Mouse (Mus musculus) liver, embryonic 12.5 days (tissue): ENCODE data around the gene Moxd1. TPM values are rescaled to one million over a fixed set of nuclear protein-coding genes. Genes with fewer than 3 reads are reported as not detected.

Experiments
- ATAC-seq: fragments of 200-750 bp; cut with Nextera tagmentation; 2 replicates; pipeline ENCODE4 v1.8.0; 2017; ENCODE audit warnings: moderate number of reproducible peaks, mild to moderate bottlenecking, moderate library complexity
- H3K27ac ChIP-seq: fragments of 300-500 bp; sonication (generic); 2 replicates; pipeline ENCODE4 v1.5.1; 2016; ENCODE audit warnings: mild to moderate bottlenecking
- H3K27me3 ChIP-seq: fragments of 300-500 bp; sonication (generic); replicated peaks from 2 replicates; pipeline ENCODE4 v1.6.1; 2016; ENCODE audit warnings: mild to moderate bottlenecking, moderate library complexity
- H3K36me3 ChIP-seq: fragments of 300-500 bp; sonication (generic); 2 replicates; pipeline ENCODE4 v1.6.1; 2016; ENCODE audit warnings: mild to moderate bottlenecking, moderate library complexity
- H3K4me1 ChIP-seq: fragments of 300-500 bp; sonication (generic); 2 replicates; pipeline ENCODE4 v1.6.1; 2016
- H3K4me2 ChIP-seq: fragments of 300-500 bp; sonication (generic); 2 replicates; pipeline ENCODE4 v1.6.1; 2016; ENCODE audit warnings: mild to moderate bottlenecking, moderate library complexity
- H3K4me3 ChIP-seq: fragments of 300-500 bp; sonication (generic); 2 replicates; pipeline ENCODE4 v1.5.1; 2016; ENCODE audit warnings: mild to moderate bottlenecking, moderate library complexity
- H3K9ac ChIP-seq: fragments of 300-500 bp; sonication (generic); 2 replicates; pipeline ENCODE4 v1.6.1; 2016; ENCODE audit warnings: mild to moderate bottlenecking, moderate library complexity
- H3K9me3 ChIP-seq: fragments of 300-500 bp; sonication (generic); replicated peaks from 2 replicates; pipeline ENCODE4 v1.6.1; 2016; ENCODE audit warnings: mild to moderate bottlenecking, moderate library complexity
- WGBS: fragments of 180-500 bp; shearing (Covaris S2); methylation state at CpG from one replicate; pipeline ENCODE4 v1.1.7; 2016; ENCODE audit not compliant: insufficient replicate concordance; 5-methylcytosine and 5-hydroxymethylcytosine counted together
- polyA plus RNA-seq: library from polyadenylated mRNA; unstranded; fragments of >200 nt; fragmentation: Nextera tagmentation; extraction: Ambion mirVana; gene quantifications from 2 replicates; pipeline ENCODE4 v1.2.1, GENCODE M21; 2016

Moxd1 gene
- polyA plus RNA-seq, 1 experiment from 2014 or later = 1.0 TPM

DNA sequence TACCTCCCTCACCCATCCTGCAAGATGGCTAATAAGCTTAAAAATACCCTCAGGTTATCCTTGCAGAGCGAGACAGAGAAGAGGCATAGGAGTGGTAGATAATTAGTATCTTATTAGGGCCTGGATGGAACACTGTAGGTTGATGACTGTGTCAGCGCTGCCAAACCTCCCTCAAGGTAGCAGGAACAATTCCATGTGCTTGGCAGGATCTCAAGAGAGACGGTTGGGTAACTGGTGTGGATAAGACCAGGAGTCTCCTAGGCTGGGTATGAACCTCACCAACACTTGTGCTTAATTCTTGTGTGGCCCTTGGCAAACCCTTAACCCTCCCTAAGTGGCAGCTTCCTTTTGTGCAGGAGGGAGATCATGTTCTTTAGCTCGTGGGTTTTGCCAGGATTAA, 9.0 kb downstream of the Moxd1 start:
- Histone ChIP-seq H3K4me3 (no peak overlapping the region), H3K27ac (no peak overlapping the region), H3K27me3 (no peaks in the 10 kb centered on the region), H3K36me3 (no peaks in the 10 kb centered on the region), H3K4me1 (no peaks in the 10 kb centered on the region), H3K4me2 (no peak overlapping the region), H3K9me3 (no peaks in the 10 kb centered on the region), H3K9ac (no peak overlapping the region)
- ATAC-seq = no peak
- WGBS = 64% methylated on average over 4 of the region's 4 CpGs

DNA sequence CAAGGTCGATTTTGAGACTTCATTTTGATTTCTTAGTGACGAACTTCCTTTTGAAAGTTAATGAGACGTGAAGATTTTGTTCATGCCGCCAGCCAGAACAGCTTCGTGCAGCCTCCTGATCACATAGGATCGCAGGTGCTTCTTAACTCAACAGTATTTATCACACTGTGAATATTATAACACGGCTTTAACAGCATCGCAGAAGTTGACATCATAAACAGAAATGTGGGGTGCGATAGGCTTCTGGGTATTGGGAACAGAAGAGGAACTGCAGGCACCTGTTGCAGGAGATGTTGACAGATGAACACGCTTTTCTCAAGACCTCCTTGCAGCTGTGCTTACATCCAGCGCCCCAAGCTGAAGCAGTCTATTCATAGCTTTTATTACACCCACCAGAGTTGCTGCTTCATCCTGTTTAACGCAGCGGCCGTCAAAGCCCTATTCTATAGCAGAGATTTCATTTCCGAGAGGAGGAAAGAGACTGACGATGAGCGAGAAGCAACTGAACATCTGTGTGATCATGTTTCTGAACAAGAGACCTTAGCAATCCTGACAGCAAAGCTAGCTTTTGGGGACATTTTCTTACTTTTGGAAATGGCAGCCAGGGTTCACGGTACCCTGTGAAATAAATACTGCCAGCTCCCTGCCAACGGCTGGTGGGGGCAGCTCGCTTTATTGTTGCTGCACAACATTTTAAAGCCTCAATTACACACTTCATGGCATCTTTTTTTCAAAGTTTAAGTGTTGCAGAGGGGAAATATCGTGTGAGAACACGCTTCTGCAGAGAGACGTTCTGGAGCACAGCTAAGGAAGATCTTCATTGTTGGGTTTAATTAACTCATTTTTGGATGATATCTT, 12.3 kb downstream of the Moxd1 start:
- no peaks in the 10 kb centered on the region for H3K9me3 ChIP-seq
- ATAC-seq = no peak
- H3K27ac ChIP-seq = no peak overlapping the region
- H3K9ac ChIP-seq = no peak overlapping the region
- WGBS = 69% methylated on average over 23 of the region's 23 CpGs
- no peak overlapping the region for H3K4me2 ChIP-seq
- H3K4me3 ChIP-seq = no peak overlapping the region
- H3K27me3 ChIP-seq = no peaks in the 10 kb centered on the region
- no peaks in the 10 kb centered on the region for H3K36me3 ChIP-seq
- H3K4me1 ChIP-seq = no peaks in the 10 kb centered on the region

- 60% methylated on average over 4 of the region's 4 CpGs for WGBS
Observed at GRCm38 (mm10) chr10:24246815-24247214, 23.5 kb downstream of the Moxd1 start.

GRCm38 (mm10) chr10:24248116-24248515, 24.8 kb downstream of the Moxd1 start:
- no peak overlapping the region for H3K9ac ChIP-seq
- no peak overlapping the region for H3K27ac ChIP-seq
- no peaks in the 10 kb centered on the region for H3K27me3 ChIP-seq
- H3K9me3 ChIP-seq = no peaks in the 10 kb centered on the region
- no peaks in the 10 kb centered on the region for H3K4me1 ChIP-seq
- no peaks in the 10 kb centered on the region for H3K36me3 ChIP-seq
- ATAC-seq = no peak
- H3K4me3 ChIP-seq = no peak overlapping the region
- no peak overlapping the region for H3K4me2 ChIP-seq

More at GRCm38 (mm10) chr10:24246815-24247214, 23.5 kb downstream of the Moxd1 start:
- H3K9ac ChIP-seq = no peak overlapping the region
- no peaks in the 10 kb centered on the region for H3K9me3 ChIP-seq
- no peak overlapping the region for H3K4me2 ChIP-seq
- H3K4me1 ChIP-seq = no peaks in the 10 kb centered on the region
- no peak for ATAC-seq
- no peak overlapping the region for H3K27ac ChIP-seq
- no peak overlapping the region for H3K4me3 ChIP-seq
- no peaks in the 10 kb centered on the region for H3K36me3 ChIP-seq
- H3K27me3 ChIP-seq = no peaks in the 10 kb centered on the region

- no peak overlapping the region for H3K4me2 ChIP-seq
- no peak for ATAC-seq
- no peak overlapping the region for H3K27ac ChIP-seq
- no peak overlapping the region for H3K4me3 ChIP-seq
- no peak overlapping the region for H3K9ac ChIP-seq
- no peaks in the 10 kb centered on the region for H3K27me3 ChIP-seq
- H3K9me3 ChIP-seq = no peaks in the 10 kb centered on the region
- no peaks in the 10 kb centered on the region for H3K4me1 ChIP-seq
- H3K36me3 ChIP-seq = no peaks in the 10 kb centered on the region
Observed at GRCm38 (mm10) chr10:24251631-24252030, 28.3 kb downstream of the Moxd1 start.

- WGBS = 44% methylated on average over 7 of the region's 7 CpGs
- Histone ChIP-seq H3K4me3 (no peak overlapping the region), H3K4me2 (no peak overlapping the region), H3K4me1 (no peaks in the 10 kb centered on the region), H3K36me3 (no peaks in the 10 kb centered on the region), H3K9ac (no peak overlapping the region), H3K27ac (no peak overlapping the region), H3K27me3 (no peaks in the 10 kb centered on the region), H3K9me3 (no peaks in the 10 kb centered on the region)
- peak; percentile 54; the same call in 1 of the 2 replicates for ATAC-seq
Observed at GRCm38 (mm10) chr10:24258150-24258549, 34.8 kb downstream of the Moxd1 start.

DNA sequence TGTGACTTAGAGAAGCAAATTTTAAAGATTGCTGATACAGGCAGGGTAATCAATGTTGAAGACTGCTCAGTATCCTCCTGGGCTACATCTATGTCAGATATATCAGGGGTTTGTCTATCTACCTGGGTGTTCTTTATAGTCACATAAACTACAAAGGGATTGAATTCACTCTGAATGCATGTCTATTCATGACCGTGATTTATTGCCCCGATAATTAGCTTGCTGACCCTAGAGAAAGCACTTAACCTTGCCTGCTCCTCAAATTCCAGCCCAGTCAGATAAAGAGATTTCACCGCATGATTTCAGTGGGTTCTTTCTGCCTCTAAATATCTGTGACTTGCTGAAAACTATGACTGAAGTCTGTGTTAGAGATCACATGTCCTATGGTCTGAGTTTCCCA, 35.6 kb downstream of the Moxd1 start:
- no peak overlapping the region for H3K27ac ChIP-seq
- no peak overlapping the region for H3K4me2 ChIP-seq
- H3K4me1 ChIP-seq = no peaks in the 10 kb centered on the region
- no peak for ATAC-seq
- H3K27me3 ChIP-seq = no peaks in the 10 kb centered on the region
- no peaks in the 10 kb centered on the region for H3K36me3 ChIP-seq
- no peaks in the 10 kb centered on the region for H3K9me3 ChIP-seq
- WGBS = 78% methylated on average over 3 of the region's 3 CpGs
- no peak overlapping the region for H3K9ac ChIP-seq
- no peak overlapping the region for H3K4me3 ChIP-seq

- H3K27me3 ChIP-seq = no peaks in the 10 kb centered on the region
- no peak for ATAC-seq
- no peaks in the 10 kb centered on the region for H3K4me1 ChIP-seq
- no peak overlapping the region for H3K4me2 ChIP-seq
- H3K27ac ChIP-seq = no peak overlapping the region
- WGBS = 72% methylated on average over 5 of the region's 5 CpGs
- H3K9me3 ChIP-seq = no peaks in the 10 kb centered on the region
- no peaks in the 10 kb centered on the region for H3K36me3 ChIP-seq
- no peak overlapping the region for H3K4me3 ChIP-seq
- H3K9ac ChIP-seq = no peak overlapping the region
Observed at GRCm38 (mm10) chr10:24259794-24260590, 36.7 kb downstream of the Moxd1 start.

DNA sequence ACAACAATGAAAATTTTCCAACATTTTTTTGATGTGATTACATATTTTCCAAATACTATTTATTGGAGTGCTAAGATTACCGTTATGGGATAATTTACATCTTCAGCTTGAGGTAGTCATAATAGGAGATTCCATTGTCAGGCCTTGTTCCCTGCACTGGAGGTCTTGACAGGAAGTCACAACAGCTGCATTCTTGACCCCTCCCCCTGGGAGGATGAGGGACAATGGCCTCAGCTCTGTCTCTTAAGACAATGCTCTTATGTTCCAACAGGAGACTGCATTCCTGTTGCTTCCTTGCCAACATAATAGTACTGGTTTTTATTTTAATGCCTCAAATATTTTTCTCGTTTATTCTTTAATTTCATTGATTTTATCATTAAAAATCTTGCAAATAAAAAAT, 44.2 kb downstream of the Moxd1 start:
- H3K27ac ChIP-seq = no peak overlapping the region
- H3K4me3 ChIP-seq = no peak overlapping the region
- no peaks in the 10 kb centered on the region for H3K36me3 ChIP-seq
- no peak overlapping the region for H3K4me2 ChIP-seq
- no peaks in the 10 kb centered on the region for H3K4me1 ChIP-seq
- no peak for ATAC-seq
- H3K27me3 ChIP-seq = no peaks in the 10 kb centered on the region
- WGBS = 51% methylated on average over 2 of the region's 2 CpGs
- no peaks in the 10 kb centered on the region for H3K9me3 ChIP-seq
- no peak overlapping the region for H3K9ac ChIP-seq

GRCm38 (mm10) chr10:24271077-24271637, 47.8 kb downstream of the Moxd1 start:
- no peak for ATAC-seq
- Histone ChIP-seq H3K9ac (no peak overlapping the region), H3K4me2 (no peak overlapping the region), H3K27me3 (no peaks in the 10 kb centered on the region), H3K36me3 (no peaks in the 10 kb centered on the region), H3K9me3 (no peaks in the 10 kb centered on the region), H3K27ac (no peak overlapping the region), H3K4me3 (no peak overlapping the region), H3K4me1 (no peaks in the 10 kb centered on the region)
- 38% methylated on average over 6 of the region's 6 CpGs for WGBS

DNA sequence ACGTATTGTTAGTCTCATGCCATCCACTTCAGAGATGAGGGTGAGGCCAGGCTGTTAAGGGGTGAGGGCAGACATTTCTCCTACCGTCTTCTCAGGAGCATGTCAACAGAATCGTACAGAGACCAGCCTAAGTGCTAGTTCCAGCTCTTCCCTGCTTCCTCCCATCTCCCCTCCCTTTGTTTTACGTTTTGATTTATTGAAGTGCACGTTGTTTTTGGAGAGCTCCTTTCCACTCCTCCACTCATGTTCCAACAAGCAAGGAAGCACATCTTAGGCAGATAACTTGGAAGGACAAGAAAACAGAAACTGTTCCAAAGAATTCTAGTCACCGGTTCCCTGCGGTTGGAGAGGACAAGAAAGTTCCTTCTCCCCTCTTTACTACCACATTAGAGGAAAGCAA, 52.9 kb downstream of the Moxd1 start:
- Histone ChIP-seq H3K27me3 (no peaks in the 10 kb centered on the region), H3K9me3 (no peaks in the 10 kb centered on the region), H3K4me1 (no peaks in the 10 kb centered on the region), H3K36me3 (no peaks in the 10 kb centered on the region), H3K4me3 (no peak overlapping the region), H3K27ac (no peak overlapping the region), H3K4me2 (no peak overlapping the region), H3K9ac (no peak overlapping the region)
- 48% methylated on average over 7 of the region's 7 CpGs for WGBS
- ATAC-seq = no peak

DNA sequence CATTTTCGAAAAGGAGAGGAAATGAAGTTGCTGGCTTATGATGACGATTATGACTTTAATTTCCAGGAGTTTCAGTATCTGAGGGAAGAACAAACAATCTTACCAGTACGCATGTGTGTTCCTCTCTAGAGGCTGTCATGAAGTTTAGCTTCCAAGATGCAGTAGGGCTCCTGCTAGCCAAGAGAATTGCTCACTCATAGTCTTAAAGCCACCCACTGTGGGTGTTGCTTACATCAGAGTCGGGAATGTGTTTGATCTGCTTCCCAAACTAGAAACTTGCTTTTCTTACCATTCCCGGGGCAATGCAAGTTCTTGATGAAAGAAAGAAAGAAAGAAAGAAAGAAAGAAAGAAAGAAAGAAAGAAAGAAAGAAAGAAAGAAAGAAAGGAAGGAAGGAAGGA, 59.3 kb downstream of the Moxd1 start:
- Histone ChIP-seq H3K9me3 (no peaks in the 10 kb centered on the region), H3K36me3 (no peaks in the 10 kb centered on the region), H3K27ac (no peak overlapping the region), H3K27me3 (no peaks in the 10 kb centered on the region), H3K9ac (no peak overlapping the region), H3K4me1 (no peaks in the 10 kb centered on the region), H3K4me2 (no peak overlapping the region), H3K4me3 (no peak overlapping the region)
- no peak for ATAC-seq
- 46% methylated on average over 5 of the region's 5 CpGs for WGBS
